Mouse (Mus musculus) liver, embryonic 16.5 days (tissue): Measurements from ENCODE around the gene Trim31. TPM values are rescaled to one million over a fixed set of nuclear protein-coding genes. Genes with fewer than 3 reads are reported as not detected.

Source experiments
- ATAC-seq: fragments of 200-750 bp; cut with Nextera tagmentation; 2 replicates; pipeline ENCODE4 v1.8.0; 2017; ENCODE audit warnings: low read depth, mild to moderate bottlenecking, moderate number of reproducible peaks, moderate library complexity
- H3K27ac ChIP-seq: fragments of 300-500 bp; sonication (generic); 2 replicates; pipeline ENCODE4 v1.5.1; 2014; ENCODE audit warnings: mild to moderate bottlenecking, low read length
- H3K27me3 ChIP-seq: fragments of 300-500 bp; sonication (generic); 2 replicates; pipeline ENCODE4 v1.6.1; 2014; ENCODE audit warnings: low read depth, low read length, mixed read lengths; ENCODE audit not compliant: control insufficient read depth, insufficient read depth
- H3K36me3 ChIP-seq: fragments of 300-500 bp; sonication (generic); 2 replicates; pipeline ENCODE4 v1.6.1; 2014; ENCODE audit warnings: mild to moderate bottlenecking; ENCODE audit not compliant: control insufficient read depth, insufficient read depth
- H3K4me1 ChIP-seq: fragments of 300-500 bp; sonication (generic); 2 replicates; pipeline ENCODE4 v1.6.1; 2014; ENCODE audit warnings: low read depth, low read length, mixed read lengths; ENCODE audit not compliant: control insufficient read depth
- H3K4me2 ChIP-seq: fragments of 300-500 bp; sonication (generic); 2 replicates; pipeline ENCODE4 v1.6.1; 2014; ENCODE audit warnings: low read depth, low read length, mixed read lengths
- H3K4me3 ChIP-seq: fragments of 300-500 bp; sonication (generic); 2 replicates; pipeline ENCODE4 v1.5.1; 2014; ENCODE audit warnings: low read depth, mild to moderate bottlenecking, low read length
- H3K9ac ChIP-seq: fragments of 300-500 bp; sonication (generic); 2 replicates; pipeline ENCODE4 v1.6.1; 2014; ENCODE audit warnings: low read depth, low read length
- H3K9me3 ChIP-seq: fragments of 300-500 bp; sonication (generic); replicated peaks from 2 replicates; pipeline ENCODE4 v1.6.1; 2016; ENCODE audit warnings: low read length; ENCODE audit not compliant: control insufficient read depth
- WGBS: fragments of 180-500 bp; shearing (Covaris S2); extraction: QIAGEN DNeasy Blood & Tissue Kit; methylation state at CpG from one replicate; pipeline ENCODE4 v1.1.7; 2014; ENCODE audit not compliant: insufficient replicate concordance; 5-methylcytosine and 5-hydroxymethylcytosine counted together
- polyA plus RNA-seq: library from polyadenylated mRNA; unstranded; fragments of >200 nt; fragmentation: Nextera tagmentation; extraction: Ambion mirVana; gene quantifications from 2 replicates; pipeline ENCODE4 v1.2.1, GENCODE M21; 2015

Gene Trim31
- polyA plus RNA-seq, 1 experiment from 2014 or later = 0.27 TPM

- Histone ChIP-seq H3K4me1 (no peaks in the 10 kb centered on the region; the same call in 1 of the 2 replicates), H3K4me2 (no peak overlapping the region), H3K36me3 (peaks cover 5% of the 10 kb centered on the region; the same call in 1 of the 2 replicates), H3K9ac (no peak overlapping the region), H3K27me3 (peaks cover 70% of the 10 kb centered on the region), H3K9me3 (no peaks in the 10 kb centered on the region), H3K4me3 (no peak overlapping the region), H3K27ac (no peak overlapping the region)
- no peak for ATAC-seq
- 19% methylated on average over 9 of the region's 9 CpGs for WGBS
These were observed 46.3 kb downstream of the Trim31 start for GRCm38 (mm10) chr17:36944121-36944775.

DNA sequence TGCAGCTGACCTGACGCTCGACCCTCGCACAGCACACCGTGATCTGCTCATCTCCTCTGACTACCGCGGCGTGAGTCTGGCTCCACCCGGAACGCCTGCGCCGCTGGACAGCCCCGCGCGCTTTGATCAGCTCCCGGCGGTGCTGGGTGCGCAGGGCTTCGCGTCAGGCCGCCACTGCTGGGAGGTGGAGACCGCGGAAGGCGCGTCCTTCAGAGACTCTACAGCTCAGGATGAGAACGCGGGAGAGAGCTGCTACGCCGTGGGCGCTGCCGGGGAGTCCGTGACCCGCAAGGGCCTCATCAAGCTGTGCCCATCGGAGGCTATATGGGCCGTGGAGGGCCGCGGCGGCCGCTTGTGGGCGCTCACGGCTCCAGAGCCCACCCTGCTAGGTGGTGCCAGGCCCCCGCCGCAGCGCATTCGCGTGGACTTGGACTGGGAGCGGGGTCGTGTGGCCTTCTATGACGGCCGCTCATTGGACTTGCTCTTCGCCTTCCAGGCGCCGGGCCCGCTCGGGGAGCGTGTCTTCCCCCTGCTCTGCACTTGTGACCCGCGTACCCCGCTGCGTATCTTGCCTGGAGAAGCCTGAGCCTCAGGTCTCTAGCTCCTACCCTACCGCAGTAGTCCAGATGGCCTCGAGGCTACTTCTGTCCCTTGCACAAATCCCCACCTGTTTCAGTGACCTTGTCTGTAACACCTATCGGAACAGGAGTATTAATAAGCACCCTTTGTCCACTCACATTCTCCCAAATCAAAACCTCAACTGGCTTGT is 49.3 kb downstream of the Trim31 start:
- no peak for ATAC-seq
- Histone ChIP-seq H3K4me1 (peaks cover 8% of the 10 kb centered on the region), H3K9ac (peak overlapping the region; percentile 29; the same call in 1 of the 2 replicates), H3K27me3 (peaks cover 60% of the 10 kb centered on the region), H3K4me3 (peak overlapping the region; percentile 47), H3K36me3 (peaks cover 8% of the 10 kb centered on the region; the same call in 1 of the 2 replicates), H3K9me3 (no peaks in the 10 kb centered on the region), H3K27ac (no peak overlapping the region), H3K4me2 (peak overlapping the region; percentile 61)
- WGBS = 2% methylated on average over 62 of the region's 62 CpGs

DNA sequence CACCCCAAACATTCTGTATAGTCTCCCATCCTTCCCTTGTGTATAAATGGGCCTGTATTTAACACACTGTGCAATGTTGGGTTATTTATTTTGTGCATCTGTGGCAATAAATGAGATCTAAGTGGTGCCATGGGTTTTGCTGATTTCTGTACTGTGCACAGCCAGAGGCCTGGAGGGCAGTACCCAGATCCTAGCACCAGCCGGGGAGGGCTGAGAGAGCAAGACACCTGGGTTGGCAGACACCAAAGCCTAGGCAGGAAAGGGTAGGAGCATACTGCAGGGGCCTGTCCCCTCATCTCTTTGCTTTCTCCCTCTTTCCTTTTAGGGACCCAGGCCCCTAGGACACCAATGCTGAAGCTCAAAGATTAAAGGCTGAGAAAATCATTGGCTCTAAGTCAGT is 50.4 kb downstream of the Trim31 start:
- Histone ChIP-seq H3K27ac (no peak overlapping the region), H3K4me1 (peaks cover 8% of the 10 kb centered on the region), H3K4me2 (no peak overlapping the region), H3K9me3 (no peaks in the 10 kb centered on the region), H3K4me3 (no peak overlapping the region), H3K27me3 (peaks cover 50% of the 10 kb centered on the region), H3K36me3 (peaks cover 8% of the 10 kb centered on the region; the same call in 1 of the 2 replicates), H3K9ac (no peak overlapping the region)
- no peak for ATAC-seq
- 84% methylated on average over 1 of the region's 1 CpGs for WGBS

- 77% methylated on average over 8 of the region's 8 CpGs for WGBS
- Histone ChIP-seq H3K4me1 (peaks cover 8% of the 10 kb centered on the region), H3K4me3 (no peak overlapping the region), H3K36me3 (peaks cover 8% of the 10 kb centered on the region; the same call in 1 of the 2 replicates), H3K9me3 (no peaks in the 10 kb centered on the region), H3K4me2 (no peak overlapping the region), H3K27ac (no peak overlapping the region), H3K27me3 (peaks cover 40% of the 10 kb centered on the region), H3K9ac (no peak overlapping the region)
- no peak for ATAC-seq
These were observed 51.3 kb downstream of the Trim31 start for GRCm38 (mm10) chr17:36949265-36949664.

GRCm38 (mm10) chr17:36950981-36951947 is 53.3 kb downstream of the Trim31 start, which contains the start of gene Ppp1r11:
TSS of gene Ppp1r11 (minus strand) at chr17:36951741.
- peak within 1 kb of the TSS; percentile 65 for H3K9ac ChIP-seq
- no peaks in the 10 kb centered on the region for H3K9me3 ChIP-seq
- H3K4me2 ChIP-seq = peak within 1 kb of the TSS; percentile 78
- H3K4me1 ChIP-seq = peaks cover 8% of the 10 kb centered on the region
- peak; percentile 98 for ATAC-seq
- H3K4me3 ChIP-seq = peak within 1 kb of the TSS; percentile 70
- peak within 1 kb of the TSS; percentile 56 for H3K27ac ChIP-seq
- under 1% methylated on average over 36 of the region's 36 CpGs for WGBS
- H3K27me3 ChIP-seq = peaks cover 20% of the 10 kb centered on the region
- H3K36me3 ChIP-seq = peaks cover 8% of the 10 kb centered on the region; the same call in 1 of the 2 replicates

GRCm38 (mm10) chr17:36952631-36953030 is 54.7 kb downstream of the Trim31 start:
- H3K36me3 ChIP-seq = peaks cover 8% of the 10 kb centered on the region; the same call in 1 of the 2 replicates
- no peak overlapping the region for H3K4me2 ChIP-seq
- no peaks in the 10 kb centered on the region for H3K9me3 ChIP-seq
- no peak overlapping the region for H3K27ac ChIP-seq
- no peak overlapping the region for H3K9ac ChIP-seq
- peaks cover 11% of the 10 kb centered on the region for H3K4me1 ChIP-seq
- H3K4me3 ChIP-seq = no peak overlapping the region
- no peak for ATAC-seq
- H3K27me3 ChIP-seq = peaks cover 6% of the 10 kb centered on the region
- WGBS = 78% methylated on average over 2 of the region's 2 CpGs

DNA sequence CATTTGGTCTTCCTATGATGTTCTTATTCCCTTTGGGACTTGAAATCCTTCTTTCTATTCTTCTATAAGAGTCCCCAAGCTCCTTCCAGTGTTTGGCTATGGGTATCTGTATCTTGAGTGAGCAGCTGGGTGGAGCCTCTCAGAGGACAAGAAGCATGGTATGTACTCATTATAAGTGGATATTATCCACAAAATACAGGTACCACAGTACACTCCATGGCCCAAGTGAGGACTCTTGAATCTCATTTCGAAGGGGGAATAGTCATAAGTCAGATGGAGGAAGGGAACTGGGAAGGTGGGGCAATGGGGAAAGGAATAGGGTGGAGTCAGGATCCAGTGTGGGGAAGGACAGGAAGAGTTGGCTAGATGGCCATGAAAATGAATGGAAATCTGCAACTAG is 55.1 kb downstream of the Trim31 start:
- Histone ChIP-seq H3K4me2 (no peak overlapping the region), H3K9me3 (no peaks in the 10 kb centered on the region), H3K27ac (no peak overlapping the region), H3K9ac (no peak overlapping the region), H3K4me1 (peaks cover 14% of the 10 kb centered on the region), H3K27me3 (peaks cover 3% of the 10 kb centered on the region), H3K36me3 (peaks cover 8% of the 10 kb centered on the region; the same call in 1 of the 2 replicates), H3K4me3 (no peak overlapping the region)
- ATAC-seq = no peak
- 57% methylated on average over 1 of the region's 1 CpGs for WGBS

GRCm38 (mm10) chr17:36957999-36958743 is 60.3 kb downstream of the Trim31 start, which contains the start of the genes Znrd1 and Znrd1as:
TSS of gene Znrd1 (minus strand) at chr17:36958559.
TSS of gene Znrd1as (plus strand) at chr17:36958592.
- H3K4me2 ChIP-seq = peak within 1 kb of the TSS; percentile 91
- WGBS = under 1% methylated on average over 46 of the region's 46 CpGs
- peaks cover 11% of the 10 kb centered on the region for H3K4me1 ChIP-seq
- peak within 1 kb of the TSS; percentile 80 for H3K4me3 ChIP-seq
- peak within 1 kb of the TSS; percentile 67 for H3K27ac ChIP-seq
- H3K36me3 ChIP-seq = no peaks in the 10 kb centered on the region
- peak within 1 kb of the TSS; percentile 79 for H3K9ac ChIP-seq
- no peaks in the 10 kb centered on the region for H3K27me3 ChIP-seq
- peak; percentile 98 for ATAC-seq
- no peaks in the 10 kb centered on the region for H3K9me3 ChIP-seq
